ENCODE assay signal across 8 mouse cellular contexts in the genomic region with DNA sequence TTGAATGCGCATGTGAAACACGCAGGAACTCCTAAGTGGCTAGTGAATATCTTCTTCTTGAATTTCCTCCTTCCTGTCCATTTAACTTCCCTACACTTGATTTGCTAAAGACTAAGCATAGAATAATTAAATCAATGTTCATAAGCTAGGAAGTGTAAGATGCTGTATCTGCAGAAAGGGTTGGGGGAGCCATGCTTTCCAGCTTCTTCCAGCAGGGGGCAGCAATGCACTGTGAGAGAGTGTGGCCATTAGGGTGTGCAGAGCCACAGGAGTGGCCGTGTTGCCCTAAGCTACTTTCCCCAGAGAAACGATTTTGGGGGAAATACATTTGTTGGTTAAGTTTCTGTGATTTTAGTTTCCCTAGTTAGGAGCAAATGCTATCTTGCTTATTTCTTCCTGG.
DNase-seq lines count a peak whose midpoint lies in the region; ATAC-seq and TF ChIP-seq lines count a peak whose summit lies in the region.

No protein-coding gene starts in this region.

- no peaks in the 10 kb centered on the region for H3K9me3 ChIP-seq in lung, embryonic 14.5 days (ENCODE audit: low read depth, low read length)

- intact Hi-C loops in gastrocnemius, adult 2 months (cut with DNase I), result loop anchor here (2.0 to 5.0 kb wide), 2 partner anchors 35 to 415 kb away; no protein-coding TSS in a partner anchor

- H3K4me3 ChIP-seq in gastrocnemius, adult 2 months, result no peak overlapping the region
- no peak overlapping the region for H3K4me3 ChIP-seq in lung, embryonic 14.5 days (ENCODE audit: low read depth, low read length)

- 39% methylated on average over 4 of the region's 4 CpGs for WGBS in lung, embryonic 14.5 days

- H3K27ac ChIP-seq in gastrocnemius, adult 2 months, result no peak overlapping the region
- no peak overlapping the region for H3K27ac ChIP-seq in lung, embryonic 14.5 days (ENCODE audit: low read depth)

- DNase-seq in 416B (ENCODE audit: low read depth), result peak; percentile 53
- DNase-seq in R1 (ENCODE audit: low read depth, low spot score), result peak; percentile 70
- DNase-seq in cerebellum, postnatal 25 days, result peak; percentile 84 to 89
- DNase-seq in gastrocnemius, adult 2 months, result peak; percentile 85
- peak; percentile 89 to 91 for DNase-seq in kidney, postnatal 4 days
- peak; percentile 90 for DNase-seq in lung, embryonic 14.5 days
- peak; percentile 72 for DNase-seq in ovary, postnatal 36 days (ENCODE audit: low spot score)
- peak; percentile 62 to 90 for DNase-seq in thymus, postnatal 10 days (ENCODE audit: low spot score in 2 of 2)

- peak; percentile 48; the same call in 1 of the 2 replicates for ATAC-seq in lung, embryonic 14.5 days (ENCODE audit: insufficient read depth)

- H3K9ac ChIP-seq in lung, embryonic 14.5 days, result no peak overlapping the region

- H3K4me2 ChIP-seq in lung, embryonic 14.5 days, result no peak overlapping the region

- no peaks in the 10 kb centered on the region for H3K27me3 ChIP-seq in lung, embryonic 14.5 days (ENCODE audit: insufficient read depth, low read length)

- peak; percentile 97; the same call in 1 of the 2 replicates for TF ChIP-seq CTCF in gastrocnemius, adult 2 months (IDR thresholded peaks at IDR 0.05)
- TF ChIP-seq CTCF in lung, embryonic 14.5 days (IDR thresholded peaks at IDR 0.05; ENCODE audit: low read depth), result peak; percentile 96

- peaks cover 72% of the 10 kb centered on the region for H3K36me3 ChIP-seq in lung, embryonic 14.5 days (ENCODE audit: insufficient read depth)

- H3K4me1 ChIP-seq in lung, embryonic 14.5 days (ENCODE audit: insufficient read depth), result no peaks in the 10 kb centered on the region
